21 mouse cellular contexts compared by ENCODE assay signal in the genomic region with DNA sequence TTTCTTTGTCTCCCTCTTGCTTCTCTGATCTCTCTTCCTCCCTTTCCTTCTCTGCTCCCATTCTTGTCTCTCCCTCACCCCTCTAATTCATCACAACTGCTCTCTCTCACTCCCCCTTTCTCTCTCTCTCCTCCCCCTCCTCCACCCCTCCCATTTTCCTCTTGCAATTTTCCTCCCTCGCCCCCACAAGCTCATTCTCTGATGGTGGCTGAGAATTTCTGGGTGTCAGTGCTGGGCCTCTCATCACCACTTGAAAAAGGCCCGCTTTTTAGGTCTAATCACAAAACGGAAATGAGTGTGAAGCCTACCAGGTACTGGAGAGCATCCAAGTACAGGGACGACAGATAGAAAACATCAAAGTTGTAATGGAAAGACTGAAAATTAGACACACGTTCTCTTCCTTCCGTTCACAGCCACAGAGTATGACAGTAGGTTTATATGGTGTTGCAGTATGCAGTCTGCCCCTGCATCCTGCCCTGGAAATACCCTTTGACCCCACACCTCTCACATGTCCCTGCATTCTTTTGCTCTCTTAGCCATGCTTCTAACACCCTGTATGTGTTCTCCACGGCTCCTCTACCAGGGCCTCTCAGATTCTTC. TPM values are rescaled to one million over a fixed set of nuclear protein-coding genes. Genes with fewer than 3 reads are reported as not detected.
DNase-seq lines count a peak whose midpoint lies in the region; ATAC-seq lines count a peak whose summit lies in the region.
"Had no signal": no experiment of that assay in that cellular context is flagged by ENCODE, and none has a peak within 500 bp of the region (broad histone marks: within the 10 kb centered on the region; RNA-seq: fewer than 3 reads in every experiment).

No protein-coding gene starts in this region.

- H3K4me2 ChIP-seq in heart, embryonic 13.5 days, result no peak overlapping the region
- no peak overlapping the region for H3K4me2 ChIP-seq in intestine, embryonic 16.5 days (ENCODE audit: low read depth, low read length)
- H3K4me2 ChIP-seq in midbrain, embryonic 14.5 days (ENCODE audit: low read length), result no peak overlapping the region
- H3K4me2 ChIP-seq: intestine, embryonic 15.5 days; liver, embryonic 11.5 days; midbrain, embryonic 15.5 days had no signal

- no peak for DNase-seq in heart, embryonic 10.5 days (ENCODE audit: low spot score)
- DNase-seq in right cerebral cortex, adult 18-20 months, result peak; percentile 54
- DNase-seq in right cerebral cortex, postnatal 25 days, result no peak
- no peak for DNase-seq in midbrain, embryonic 14.5 days
- DNase-seq: cerebellum, adult 9-11 months; heart, postnatal 10 days; kidney, postnatal 14 days had no signal

- WGBS in heart, embryonic 13.5 days, result 27% methylated on average over 7 of the region's 7 CpGs
- whole genome bisulfite sequencing in heart, embryonic 10.5 days, result 38% methylated on average over 7 of the region's 7 CpGs
- 58% methylated on average over 7 of the region's 7 CpGs for WGBS in intestine, embryonic 16.5 days
- WGBS in midbrain, embryonic 14.5 days, result 84% methylated on average over 7 of the region's 7 CpGs

- H3K4me3 ChIP-seq in heart, embryonic 13.5 days, result no peak overlapping the region
- no peak overlapping the region for H3K4me3 ChIP-seq in heart, embryonic 10.5 days
- H3K4me3 ChIP-seq in intestine, embryonic 16.5 days (ENCODE audit: low read length), result no peak overlapping the region
- no peak overlapping the region for H3K4me3 ChIP-seq in midbrain, embryonic 14.5 days (replicated peaks; ENCODE audit: low read depth, low read length)
- H3K4me3 ChIP-seq: forebrain, embryonic 10.5 days; intestine, embryonic 15.5 days; midbrain, embryonic 15.5 days had no signal

- peaks cover 31% of the 10 kb centered on the region for H3K4me1 ChIP-seq in heart, embryonic 13.5 days
- peaks cover 34% of the 10 kb centered on the region for H3K4me1 ChIP-seq in heart, embryonic 10.5 days
- peaks cover 2% of the 10 kb centered on the region; the same call in 1 of the 2 replicates for H3K4me1 ChIP-seq in intestine, embryonic 16.5 days (ENCODE audit: control insufficient read depth, insufficient read depth, low read length)
- peaks cover 7% of the 10 kb centered on the region; the same call in 1 of the 2 replicates for H3K4me1 ChIP-seq in midbrain, embryonic 14.5 days (ENCODE audit: control insufficient read depth, insufficient read depth, low read length)

- peak overlapping the region; percentile 58; the same call in 1 of the 2 replicates for H3K27ac ChIP-seq in heart, embryonic 13.5 days (replicated peaks)
- H3K27ac ChIP-seq in heart, embryonic 10.5 days, result no peak overlapping the region
- H3K27ac ChIP-seq in intestine, embryonic 16.5 days (ENCODE audit: low read length), result no peak overlapping the region
- no peak overlapping the region for H3K27ac ChIP-seq in midbrain, embryonic 14.5 days (replicated peaks; ENCODE audit: low read depth, low read length)
- H3K27ac ChIP-seq: forebrain, embryonic 10.5 days; intestine, embryonic 15.5 days; midbrain, embryonic 15.5 days had no signal

- no peak overlapping the region for H3K9ac ChIP-seq in heart, embryonic 13.5 days
- H3K9ac ChIP-seq in intestine, embryonic 16.5 days (ENCODE audit: low read depth, low read length), result no peak overlapping the region
- no peak overlapping the region for H3K9ac ChIP-seq in midbrain, embryonic 14.5 days (replicated peaks; ENCODE audit: low read length)
- H3K9ac ChIP-seq: intestine, embryonic 15.5 days; midbrain, embryonic 15.5 days had no signal

- H3K36me3 ChIP-seq in heart, embryonic 13.5 days, result no peaks in the 10 kb centered on the region
- H3K36me3 ChIP-seq in heart, embryonic 10.5 days, result no peaks in the 10 kb centered on the region
- H3K36me3 ChIP-seq in intestine, embryonic 16.5 days (ENCODE audit: control insufficient read depth, insufficient read depth, low read length), result no peaks in the 10 kb centered on the region
- no peaks in the 10 kb centered on the region for H3K36me3 ChIP-seq in midbrain, embryonic 14.5 days (ENCODE audit: control insufficient read depth, insufficient read depth, low read length)
- H3K36me3 ChIP-seq: forebrain, embryonic 10.5 days; intestine, embryonic 15.5 days; midbrain, embryonic 15.5 days had no signal

- H3K9me3 ChIP-seq in heart, embryonic 13.5 days, result no peaks in the 10 kb centered on the region
- no peaks in the 10 kb centered on the region for H3K9me3 ChIP-seq in heart, embryonic 10.5 days
- H3K9me3 ChIP-seq in intestine, embryonic 16.5 days (ENCODE audit: control insufficient read depth, low read length), result no peaks in the 10 kb centered on the region
- H3K9me3 ChIP-seq in midbrain, embryonic 14.5 days (ENCODE audit: control insufficient read depth, low read length), result no peaks in the 10 kb centered on the region
- H3K9me3 ChIP-seq: forebrain, embryonic 10.5 days; intestine, embryonic 15.5 days; midbrain, embryonic 15.5 days had no signal

- H3K27me3 ChIP-seq in heart, embryonic 13.5 days (replicated peaks), result peaks cover 4% of the 10 kb centered on the region; the same call in 1 of the 2 replicates
- H3K27me3 ChIP-seq in heart, embryonic 10.5 days (ENCODE audit: insufficient read depth, poor library complexity, severe bottlenecking), result no peaks in the 10 kb centered on the region; the same call in 1 of the 2 replicates
- no peaks in the 10 kb centered on the region for H3K27me3 ChIP-seq in intestine, embryonic 16.5 days (replicated peaks; ENCODE audit: control insufficient read depth, insufficient read depth, low read length)
- H3K27me3 ChIP-seq in midbrain, embryonic 14.5 days (ENCODE audit: control insufficient read depth, insufficient read depth, low read length), result no peaks in the 10 kb centered on the region
- H3K27me3 ChIP-seq: intestine, embryonic 15.5 days; midbrain, embryonic 15.5 days had no signal

- ATAC-seq in heart, embryonic 13.5 days (ENCODE audit: extremely low read depth, insufficient number of reproducible peaks, low FRiP score, low TSS enrichment), result no peak
- ATAC-seq in activated CD4-positive, CD25-positive, alpha-beta regulatory T cell, adult 4 months, result peak; percentile 77
- ATAC-seq in neutrophil, adult 5-6 weeks (ENCODE audit: extremely low read depth, insufficient number of reproducible peaks, low FRiP score, poor library complexity, severe bottlenecking), result peak; percentile 11; the same call in 1 of the 2 replicates
- ATAC-seq in intestine, embryonic 16.5 days, result no peak
- no peak for ATAC-seq in midbrain, embryonic 14.5 days (ENCODE audit: low FRiP score, low TSS enrichment)
- ATAC-seq: intestine, embryonic 15.5 days; midbrain, embryonic 15.5 days had no signal

RNA-seq across cellular contexts. Expression of gene Izumo1r, which starts 4.2 kb away (rescaled TPM):
- polyA plus RNA-seq in heart, embryonic 13.5 days (2015; fragmentation: Nextera tagmentation; extraction: Ambion mirVana), result not detected in 2 replicates
- polyA plus RNA-seq in heart, embryonic 10.5 days (2016; fragmentation: Nextera tagmentation; extraction: Ambion mirVana), result 0.10 TPM in 1 of 2 replicates, not detected in the other
- polyA plus RNA-seq in activated CD4-positive, CD25-positive, alpha-beta regulatory T cell, adult 4 months (2017; shearing (Covaris generic)), result 1,000 to 10,000 TPM in 1 of 2 experiments, 100 to 1,000 TPM in 1; 971 to 1,075 TPM
- 1.5 and 1.6 TPM in 2 replicates for total RNA-seq in neutrophil, adult 5-6 weeks (2017)
- not detected in 2 replicates for polyA plus RNA-seq in intestine, embryonic 16.5 days (2015; fragmentation: Nextera tagmentation; extraction: Ambion mirVana)
- not detected in 2 replicates for polyA plus RNA-seq in midbrain, embryonic 14.5 days (2014; fragmentation: Nextera tagmentation; extraction: Ambion mirVana)
- total RNA-seq: adrenal gland, adult 18-20 months; gastrocnemius, adult 18-20 months; heart, postnatal 10 days; left cerebral cortex, adult 8-10 months had no signal
- polyA plus RNA-seq: C2C12; forebrain, embryonic 10.5 days; intestine, embryonic 15.5 days; liver, embryonic 11.5 days; midbrain, embryonic 15.5 days; neural tube, embryonic 14.5 days; stomach, embryonic 16.5 days had no signal

RNA-seq across cellular contexts. Expression of gene Gpr83, which starts 47.9 kb away (rescaled TPM):
- 0.27 TPM in 1 of 2 replicates, not detected in the other for polyA plus RNA-seq in heart, embryonic 13.5 days (2015; fragmentation: Nextera tagmentation; extraction: Ambion mirVana)
- polyA plus RNA-seq in heart, embryonic 10.5 days (2016; fragmentation: Nextera tagmentation; extraction: Ambion mirVana), result not detected in 2 replicates
- polyA plus RNA-seq in activated CD4-positive, CD25-positive, alpha-beta regulatory T cell, adult 4 months (2017; shearing (Covaris generic)), result 10 to 100 TPM; 88.3 to 94.9 TPM
- 1.0 and 1.2 TPM in 2 replicates for total RNA-seq in neutrophil, adult 5-6 weeks (2017)
- polyA plus RNA-seq in intestine, embryonic 16.5 days (2015; fragmentation: Nextera tagmentation; extraction: Ambion mirVana), result 0.32 TPM in 2 replicates
- polyA plus RNA-seq in midbrain, embryonic 14.5 days (2014; fragmentation: Nextera tagmentation; extraction: Ambion mirVana), result 3.5 TPM in 2 replicates
- total RNA-seq: adrenal gland, adult 18-20 months; gastrocnemius, adult 18-20 months had no signal
- polyA plus RNA-seq: C2C12; liver, embryonic 11.5 days had no signal

Comparison
In these comparisons a context has a peak if more than half of its experiments do, and no peak if none do; other contexts are left out.
1. ATAC-seq: peak in activated CD4-positive, CD25-positive, alpha-beta regulatory T cell, adult 4 months (single experiment) and neutrophil, adult 5-6 weeks (single experiment); none in heart, embryonic 13.5 days (single experiment), intestine, embryonic 16.5 days (single experiment) and midbrain, embryonic 14.5 days (single experiment).
2. RNA of gene Izumo1r, which starts 4.2 kb away (polyA plus RNA-seq): 971 to 1,075 TPM in activated CD4-positive, CD25-positive, alpha-beta regulatory T cell, adult 4 months; 0.10 TPM in heart, embryonic 10.5 days, not detected in heart, embryonic 13.5 days, not detected in intestine, embryonic 16.5 days and not detected in midbrain, embryonic 14.5 days; every median in the first group is over 100 times any median in the second.
3. RNA of gene Gpr83, which starts 47.9 kb away (polyA plus RNA-seq): 88.3 to 94.9 TPM in activated CD4-positive, CD25-positive, alpha-beta regulatory T cell, adult 4 months; 3.5 TPM in midbrain, embryonic 14.5 days, 0.32 TPM in intestine, embryonic 16.5 days, 0.27 TPM in heart, embryonic 13.5 days and not detected in heart, embryonic 10.5 days; every median in the first group is over 10 times any median in the second.